Mouse (Mus musculus): Measurements from ENCODE around the gene Rragd. TPM values are rescaled to one million over a fixed set of nuclear protein-coding genes. Genes with fewer than 3 reads are reported as not detected.

Gene Rragd
- total RNA-seq, 2 experiments from 2014 or later: 9.0 to 10.7 TPM

Other genes with a start within 250 kb of the Rragd start
- 10 to 100 TPM; 61.0 to 65.9 TPM for gene Lyrm2, start 182.8 kb upstream of the Rragd start, total RNA-seq (2021)
- gene Ankrd6, start 32.2 kb upstream of the Rragd start, total RNA-seq (2021): 1 to 10 TPM; 7.6 to 10.0 TPM
- 10 to 100 TPM; 63.1 to 65.9 TPM for gene Ube2j1, start 48.4 kb downstream of the Rragd start, total RNA-seq (2021)
- gene Gabrr2, start 80.0 kb downstream of the Rragd start, total RNA-seq (2021): not detected
- gene Gabrr1, start 149.5 kb downstream of the Rragd start, total RNA-seq (2021): under 1 TPM; 0.17 TPM
- 10 to 100 TPM; 58.0 to 60.0 TPM for gene Pm20d2, start 206.7 kb downstream of the Rragd start, total RNA-seq (2021)
- gene Srsf12, start 226.0 kb downstream of the Rragd start, total RNA-seq (2021): 1 to 10 TPM; 4.3 to 5.1 TPM